Mouse (Mus musculus) G1E (cell line): ENCODE data around the gene Gmpr.

Experiments used
- CTCF ChIP-seq: IDR thresholded peaks from 2 replicates; pipeline ENCODE4 v1.5.1; 2012; ENCODE audit warnings: low read depth, low read length, inconsistent platforms, mixed read lengths
- GATA1 ChIP-seq: IDR thresholded peaks from 2 replicates; pipeline ENCODE4 v1.6.1; 2012; ENCODE audit warnings: borderline replicate concordance, low read length, inconsistent platforms, mixed read lengths
- GATA2 ChIP-seq: IDR thresholded peaks from 2 replicates; pipeline ENCODE4 v1.6.1; 2012; ENCODE audit warnings: low read depth, low read length, inconsistent platforms, borderline replicate concordance

GRCm38 (mm10) chr13:45546946-45547345 is 39.7 kb downstream of the Gmpr start:
- TF ChIP-seq CTCF (no peak), GATA1 (no peak), GATA2 (no peak)
